Mouse (Mus musculus): ENCODE results near the gene Aggf1. TPM values are rescaled to one million over a fixed set of nuclear protein-coding genes. Genes with fewer than 3 reads are reported as not detected.
A peak's percentile ranks its signal among the peaks of the same experiment; 100 is the strongest.

The Aggf1 gene
- total RNA-seq, 2 experiments from 2014 or later = 19.2 to 21.4 TPM

DNA sequence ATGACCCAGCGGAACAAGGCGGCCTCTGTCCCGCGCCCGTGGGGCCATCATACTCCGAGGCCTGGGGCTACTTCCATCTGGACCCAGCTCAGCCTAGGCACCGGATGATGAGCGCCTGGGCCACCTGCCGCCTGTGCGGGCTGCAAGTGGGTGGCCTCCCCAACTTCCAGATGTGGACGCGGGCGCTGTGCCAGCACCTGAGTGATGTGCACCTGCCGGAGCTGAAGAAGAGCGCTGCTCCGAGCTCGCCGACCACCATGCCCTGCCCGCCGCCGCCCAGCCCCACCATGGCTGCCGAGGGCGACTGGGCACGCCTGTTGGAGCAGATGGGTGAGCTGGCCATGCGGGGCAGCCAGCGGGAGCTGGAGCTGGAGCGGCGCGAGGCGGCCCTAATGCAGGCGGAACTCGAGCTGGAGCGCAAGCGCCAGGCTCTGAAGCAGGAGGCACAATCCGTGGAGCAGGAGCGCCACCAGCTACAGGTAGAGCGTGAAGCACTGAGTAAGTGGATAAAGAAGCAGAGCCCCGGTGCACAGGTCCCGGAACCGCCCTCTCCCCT, 39.0 kb downstream of the Aggf1 start:
- DNase-seq (ENCODE audit: low spot score) = no peak
- intact Hi-C loops (cut with DNase I) = no loop called here

DNA sequence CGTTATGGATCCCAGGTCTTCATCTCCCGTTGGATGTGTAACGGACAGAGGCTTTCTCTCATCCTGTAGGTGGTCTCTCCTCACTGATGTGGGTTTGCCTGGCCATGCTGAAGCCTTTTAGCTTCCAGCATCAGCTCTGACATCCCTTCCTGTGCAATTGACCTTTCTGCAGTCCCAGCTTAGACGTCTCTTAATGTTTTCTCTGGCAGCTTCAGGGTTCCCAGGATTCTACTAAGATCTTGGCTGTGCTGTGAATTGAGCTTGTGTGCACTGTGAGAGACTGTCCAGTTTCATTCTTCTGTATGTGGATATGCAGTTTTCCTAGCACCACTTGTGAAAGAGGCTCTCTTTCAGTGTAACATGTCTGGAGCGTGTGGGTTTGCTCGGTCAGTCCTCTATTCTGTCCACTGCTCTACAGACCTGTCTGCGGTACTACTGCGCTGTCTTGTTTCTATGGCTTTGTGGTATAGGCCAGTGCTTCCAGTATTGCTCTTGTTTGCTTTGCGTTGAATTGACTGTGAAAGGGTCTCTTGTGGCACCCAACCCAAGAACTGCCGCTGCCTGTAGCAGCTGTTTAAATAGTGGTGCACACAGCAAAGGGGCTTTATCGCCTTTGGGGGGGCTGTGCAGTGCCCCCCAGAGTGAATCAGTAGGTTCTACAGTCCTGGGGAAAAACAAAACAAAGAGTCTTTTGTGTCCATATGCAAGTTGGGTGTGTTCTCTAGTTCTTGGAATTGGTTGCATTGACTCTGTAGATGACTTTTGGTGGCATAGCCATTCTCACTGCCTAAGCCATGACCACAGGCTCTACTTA, 42.9 kb downstream of the Aggf1 start:
- no peak for DNase-seq (ENCODE audit: low spot score)
- intact Hi-C loops (cut with DNase I) = no loop called here

DNA sequence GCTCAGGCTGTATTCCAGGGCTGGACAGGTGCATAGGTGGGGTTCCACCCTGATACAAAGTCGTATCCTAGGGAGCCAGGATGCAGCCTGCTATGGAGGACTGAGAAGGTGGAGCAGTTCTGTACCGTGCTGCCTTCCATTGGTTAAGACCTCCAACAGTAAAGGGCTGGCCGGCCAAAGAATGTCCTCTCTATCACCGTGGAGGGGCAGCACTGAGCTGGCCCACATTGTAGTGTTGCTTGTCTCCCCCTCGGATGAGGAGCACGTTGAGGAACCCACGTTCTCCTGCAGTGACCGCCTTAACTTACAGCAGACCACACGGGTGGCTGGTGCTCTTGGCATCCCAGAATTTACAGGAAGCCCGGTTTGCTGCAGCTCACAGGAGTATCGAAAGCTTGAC, 44.6 kb downstream of the Aggf1 start:
- intact Hi-C loops (cut with DNase I) = no loop called here
- no peak for DNase-seq (ENCODE audit: low spot score)

DNA sequence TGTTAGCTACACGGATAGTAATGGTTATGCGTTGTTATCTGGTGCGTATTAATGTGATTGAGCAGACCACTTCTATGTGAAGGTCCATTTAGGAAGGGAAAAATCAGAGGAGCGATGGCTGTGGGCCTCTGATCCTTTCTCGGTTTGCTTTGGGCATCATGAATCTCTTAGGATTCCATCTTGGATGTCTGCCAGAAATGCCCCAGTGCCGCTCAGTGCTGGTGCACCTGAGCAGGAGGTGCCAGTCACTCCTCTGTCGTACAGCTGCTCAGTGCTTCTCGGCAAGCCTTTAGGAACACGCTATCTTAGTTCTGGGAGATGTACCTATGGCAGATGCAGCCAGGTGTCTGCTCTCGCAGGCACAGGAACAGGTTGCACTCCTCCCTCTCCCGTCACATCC, 46.4 kb downstream of the Aggf1 start:
- intact Hi-C loops (cut with DNase I) = no loop called here
- DNase-seq (ENCODE audit: low spot score) = no peak

DNA sequence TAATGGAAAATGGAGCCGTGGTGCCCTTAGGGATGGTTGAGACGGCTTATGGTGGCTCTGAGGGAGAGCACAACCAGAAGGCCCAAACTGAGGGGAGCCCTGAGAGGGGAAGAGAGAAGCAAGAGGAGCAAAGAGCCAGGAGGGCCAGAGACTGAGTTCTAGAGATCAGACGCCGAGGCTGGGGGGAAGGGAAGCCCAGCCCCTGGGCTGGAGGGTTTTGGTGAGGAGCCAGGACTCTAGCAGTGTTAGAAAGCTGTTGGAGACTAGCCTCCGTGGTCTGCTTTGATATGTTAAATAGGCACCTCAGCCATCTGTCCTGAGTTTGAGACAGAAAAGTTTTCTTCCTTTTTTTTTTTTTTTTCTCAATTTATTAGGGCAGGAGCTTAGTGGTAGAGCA, 47.8 kb downstream of the Aggf1 start:
- intact Hi-C loops (cut with DNase I) = no loop called here
- DNase-seq (ENCODE audit: low spot score) = no peak

DNA sequence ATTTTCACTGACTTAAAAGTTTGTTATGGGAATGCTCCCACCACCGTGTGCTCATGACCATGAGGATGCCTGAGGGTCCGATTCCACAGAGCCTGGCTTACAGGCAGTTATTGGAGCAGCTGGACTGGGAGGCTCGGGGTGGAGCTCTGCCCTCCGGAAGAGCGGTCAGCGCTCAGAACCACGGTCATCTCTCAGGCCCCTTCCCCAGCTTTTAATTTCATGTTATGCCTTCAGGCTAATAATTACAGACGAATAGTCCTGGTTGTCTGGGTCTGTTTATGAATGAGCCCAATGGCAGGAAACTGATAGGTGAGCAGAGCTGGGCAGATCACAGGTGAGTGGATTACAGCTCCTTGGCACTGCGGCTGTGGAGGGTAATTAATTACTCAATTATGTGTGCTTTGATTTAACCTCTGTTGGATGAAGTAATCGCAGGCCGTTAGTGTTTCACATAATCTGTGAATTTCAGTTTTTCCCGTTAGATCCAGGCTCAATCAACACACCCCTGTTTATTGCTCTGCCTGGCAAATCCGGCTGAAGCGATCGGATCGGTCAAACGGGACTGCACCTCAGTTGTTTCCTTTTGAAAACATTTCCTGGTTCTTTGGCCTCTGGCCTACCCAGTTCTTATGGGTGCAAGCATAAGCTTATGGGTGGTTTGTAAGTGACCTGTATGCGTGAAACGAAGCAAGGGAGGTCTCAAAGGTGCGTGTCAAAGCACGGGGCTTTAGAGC, 48.4 kb downstream of the Aggf1 start:
- no peak for DNase-seq (ENCODE audit: low spot score)
- intact Hi-C loops (cut with DNase I) = no loop called here

DNA sequence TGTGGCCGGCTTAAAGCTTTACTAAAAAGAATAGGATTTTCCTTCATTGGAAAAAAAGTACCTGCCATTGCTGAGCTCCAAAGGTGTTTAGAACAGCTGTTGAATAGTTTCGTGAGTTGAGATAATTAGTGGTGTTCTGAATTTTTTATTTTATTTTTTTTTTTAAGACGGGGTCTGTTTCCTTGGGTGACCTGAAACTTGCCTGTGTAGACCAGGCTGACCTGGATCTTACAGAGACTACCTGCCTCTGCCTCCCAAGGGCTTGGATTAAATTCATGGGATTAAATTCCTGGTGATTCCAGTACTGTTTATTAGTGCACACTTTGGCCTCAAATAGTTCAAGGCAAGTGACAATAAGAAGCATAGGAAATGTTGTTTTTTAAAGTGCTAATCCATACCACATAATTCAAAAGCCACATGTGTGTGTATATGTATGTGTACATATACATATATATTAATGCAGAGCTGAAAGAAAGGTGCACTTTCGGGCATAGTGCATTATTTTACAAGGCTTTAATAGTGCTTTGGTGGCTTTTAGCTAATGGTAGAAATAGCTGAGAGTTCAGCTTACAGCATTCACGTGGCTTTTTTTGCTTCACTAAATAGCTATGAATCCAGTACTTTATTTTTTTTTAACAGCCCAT, 49.1 kb downstream of the Aggf1 start:
- intact Hi-C loops (cut with DNase I) = loop anchor here (2.0 kb wide), 1 partner anchor 49 kb away; the partner anchor contains the start of gene Aggf1
- DNase-seq (ENCODE audit: low spot score) = no peak

DNA sequence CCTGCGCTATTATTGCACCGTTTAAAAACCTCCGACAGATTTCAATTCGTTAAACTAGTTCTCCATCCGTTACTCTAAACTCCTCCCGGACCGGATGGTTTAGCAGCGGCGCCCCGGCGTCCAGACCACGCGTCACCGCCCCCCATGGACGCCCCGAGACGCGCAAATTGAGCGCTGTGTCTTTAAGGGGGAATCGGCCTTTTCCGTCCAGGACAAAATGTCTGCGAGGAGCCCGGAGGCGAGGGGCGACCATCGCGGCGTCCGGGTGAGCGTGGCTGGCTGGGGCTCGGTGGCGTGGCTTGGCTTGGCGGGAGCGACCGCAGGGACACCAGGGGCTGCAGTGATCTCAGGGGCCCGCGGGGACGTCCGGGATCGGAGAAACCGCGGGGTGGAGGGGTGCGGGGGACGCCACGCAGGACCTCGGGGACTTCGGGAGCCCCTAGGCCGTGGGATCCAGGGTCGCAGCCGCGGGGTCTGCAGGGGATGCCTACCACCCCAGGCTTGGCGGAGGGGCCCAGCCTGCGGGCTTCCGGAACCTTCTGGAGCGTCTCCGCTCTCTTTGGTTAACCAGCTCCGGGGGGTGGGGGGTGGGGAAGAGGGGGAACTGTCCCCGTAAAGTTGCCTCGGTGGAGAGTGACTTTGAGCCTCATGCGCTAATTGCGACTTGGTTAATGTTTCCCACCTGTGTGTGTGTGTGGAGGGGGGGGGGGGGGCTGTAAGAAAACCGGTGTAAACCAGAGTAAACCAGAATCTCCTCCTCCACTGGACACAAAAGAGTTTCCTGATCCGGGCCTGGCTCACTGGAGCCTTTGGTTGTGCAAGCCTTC, 49.9 kb downstream of the Aggf1 start:
- DNase-seq (ENCODE audit: low spot score) = peak; percentile 52
- intact Hi-C loops (cut with DNase I) = loop anchor here (2.0 kb wide), 1 partner anchor 50 kb away; the partner anchor contains the start of gene Aggf1

DNA sequence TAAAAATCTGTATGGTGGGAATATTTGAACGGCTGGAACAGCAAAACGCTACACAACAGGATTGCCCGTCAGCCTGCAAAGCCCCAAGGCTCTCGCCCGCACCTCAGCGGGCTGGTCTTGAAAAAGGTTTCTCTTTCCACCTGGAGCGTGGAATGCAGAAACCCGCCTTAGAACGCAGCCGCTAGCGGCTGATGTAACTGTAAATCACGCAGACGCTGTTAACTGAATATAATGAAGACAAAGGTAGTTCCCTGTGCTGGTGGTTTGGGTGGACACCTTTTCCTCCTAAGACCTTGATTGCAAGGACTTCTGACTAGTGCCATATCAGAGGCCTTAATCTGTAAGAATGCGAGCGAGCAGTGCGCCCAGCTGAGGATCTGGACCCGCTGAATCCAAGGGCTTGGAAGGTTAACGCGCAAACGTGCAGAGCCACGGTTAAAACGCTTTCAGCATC, 50.5 kb downstream of the Aggf1 start:
- intact Hi-C loops (cut with DNase I) = loop anchor here (2.0 kb wide), 1 partner anchor 50 kb away; the partner anchor contains the start of gene Aggf1
- DNase-seq (ENCODE audit: low spot score) = no peak

DNA sequence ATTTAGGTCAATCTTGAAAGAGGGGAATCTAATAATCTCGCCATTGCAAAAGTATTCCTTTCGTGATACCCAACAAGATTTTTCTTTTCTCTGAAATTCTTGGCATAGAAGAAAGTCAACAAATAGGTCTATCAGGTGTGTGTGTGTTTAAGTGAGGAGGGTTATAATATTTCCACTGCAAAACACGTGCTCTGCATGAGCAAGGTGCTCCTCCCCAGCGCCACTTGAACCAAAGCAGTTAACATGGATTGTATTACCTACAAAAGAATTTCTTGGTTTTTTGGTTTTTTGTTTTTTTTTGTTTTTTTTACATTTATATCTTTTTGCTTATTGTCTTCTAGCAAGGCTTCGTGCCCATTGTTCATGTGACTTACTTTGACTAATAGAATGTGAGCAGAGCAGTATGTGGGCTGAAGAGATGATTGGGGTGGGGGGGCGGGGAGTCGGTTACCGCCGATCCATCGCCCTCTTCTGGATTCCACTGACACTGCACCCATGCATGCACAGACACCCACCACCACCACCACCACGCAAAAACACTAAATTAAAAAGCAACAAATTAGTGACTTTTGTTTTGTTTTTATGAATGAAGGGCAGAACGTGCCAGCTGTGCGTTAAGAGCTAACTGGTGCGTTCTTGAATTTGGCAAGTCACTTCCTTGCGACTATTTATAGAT, 51.1 kb downstream of the Aggf1 start:
- intact Hi-C loops (cut with DNase I) = loop anchor here (2.0 kb wide), 1 partner anchor 51 kb away; the partner anchor contains the start of gene Aggf1

DNA sequence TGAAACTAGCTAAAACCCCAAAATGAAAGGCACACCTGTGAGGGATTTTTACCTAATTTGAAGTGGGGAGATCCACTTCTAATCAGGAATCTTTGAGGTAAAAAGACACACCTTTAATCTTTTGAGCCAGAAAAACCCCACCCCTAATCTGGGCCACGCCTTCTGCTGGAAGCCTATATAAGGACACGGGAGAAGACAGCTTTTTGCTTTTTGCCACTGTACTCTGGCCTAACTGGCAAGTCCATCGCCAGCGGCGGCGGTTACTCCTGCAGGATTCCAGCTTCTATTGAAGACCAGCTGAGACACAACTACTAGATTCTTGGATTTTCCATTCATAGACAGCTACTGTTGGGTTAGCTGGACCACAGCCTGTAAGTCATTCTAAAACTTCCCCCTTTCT, 51.8 kb downstream of the Aggf1 start, which contains the start of gene Zbed3:
Gene Zbed3, plus strand, starts transcription at position 213 of the 400 bp plus-strand sequence.
- intact Hi-C loops (cut with DNase I) = no loop called here
- DNase-seq (ENCODE audit: low spot score) = no peak

More for the DNA sequence above, 51.1 kb downstream of the Aggf1 start:
- DNase-seq (ENCODE audit: low spot score) = no peak

DNA sequence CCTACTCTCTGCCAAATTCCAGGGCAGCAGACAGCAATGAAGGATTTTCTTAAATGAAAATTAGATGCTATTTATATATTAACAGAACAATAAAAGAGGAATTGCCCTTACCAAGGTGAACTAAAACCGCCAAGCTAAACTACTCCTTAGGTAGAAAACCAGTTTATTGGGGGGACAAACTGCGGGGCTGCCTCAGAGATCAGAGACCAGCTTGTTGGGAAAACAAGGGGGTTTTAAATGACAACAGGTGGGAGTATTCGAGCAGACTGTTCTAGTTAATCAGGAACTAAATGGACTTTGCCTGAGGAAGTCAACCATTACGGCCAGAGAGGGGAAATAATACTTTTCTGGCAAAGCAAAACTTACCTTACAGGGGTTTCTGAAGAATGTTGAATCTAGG, 54.7 kb downstream of the Aggf1 start:
- intact Hi-C loops (cut with DNase I) = no loop called here

DNA sequence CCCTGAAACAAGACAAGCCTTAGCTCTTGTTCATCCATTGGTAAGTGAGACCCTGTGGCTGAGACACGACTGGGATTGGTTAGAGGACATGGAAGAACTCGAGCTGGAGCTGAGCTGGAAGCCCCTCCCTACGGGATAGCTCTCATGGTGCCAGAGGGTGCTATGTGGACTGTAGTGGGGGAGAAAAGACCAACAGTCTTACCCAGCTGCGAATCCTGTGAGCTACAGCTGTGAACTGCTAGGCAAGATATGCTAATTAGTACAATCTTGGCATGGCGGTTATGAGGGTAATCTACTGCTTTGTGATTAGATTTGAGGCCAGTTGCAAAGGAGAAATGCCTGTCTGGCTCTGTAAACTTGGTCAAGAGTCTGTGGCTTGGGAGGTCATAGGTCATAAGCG, 56.0 kb downstream of the Aggf1 start:
- DNase-seq (ENCODE audit: low spot score) = no peak
- intact Hi-C loops (cut with DNase I) = no loop called here

More for the DNA sequence above, 54.7 kb downstream of the Aggf1 start:
- DNase-seq (ENCODE audit: low spot score) = no peak

DNA sequence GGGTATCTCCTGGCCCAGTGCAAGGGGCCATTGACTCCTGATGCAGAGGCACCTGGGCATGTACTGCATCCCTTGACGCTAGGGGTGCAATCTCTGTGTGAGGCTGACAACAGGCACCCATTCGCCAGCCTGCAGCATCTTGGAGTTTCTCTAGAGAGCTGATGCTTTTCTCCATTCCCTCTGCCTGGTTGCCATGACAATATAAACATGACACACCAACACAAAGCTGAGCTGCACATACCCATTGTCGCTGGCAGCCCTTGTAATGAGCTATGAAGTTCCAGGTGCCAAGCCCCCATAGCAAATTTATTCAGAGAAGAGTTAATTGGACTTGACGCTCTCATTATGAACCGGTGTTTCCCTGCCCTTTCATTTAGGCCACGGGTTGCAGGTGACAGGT, 63.1 kb downstream of the Aggf1 start:
- no peak for DNase-seq (ENCODE audit: low spot score)
- intact Hi-C loops (cut with DNase I) = no loop called here

DNA sequence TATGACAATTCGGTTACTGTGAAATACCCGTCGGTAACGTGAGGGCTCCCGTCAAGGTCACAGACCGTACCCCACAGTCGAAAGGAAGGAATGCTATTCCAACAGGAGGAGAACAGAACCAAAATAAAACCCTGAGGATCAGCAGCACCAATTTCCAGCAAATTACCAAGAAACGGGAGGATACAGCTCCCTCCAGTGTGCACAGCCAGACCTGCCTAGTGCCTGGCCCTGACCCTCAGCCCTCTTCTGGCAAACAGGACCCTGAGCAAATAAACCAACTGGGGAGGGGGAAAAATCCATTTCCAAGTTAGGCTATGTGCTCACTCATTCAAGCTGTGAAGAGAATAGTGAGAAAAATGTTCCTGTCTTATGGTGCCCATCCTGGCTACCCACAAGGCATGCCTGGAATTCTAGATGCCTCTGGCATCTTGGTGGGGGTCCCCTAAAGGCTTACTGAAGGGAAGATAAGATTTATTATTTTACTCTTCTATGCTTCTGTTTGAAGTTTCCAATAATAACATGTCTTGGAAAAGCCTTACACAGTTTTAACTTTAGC, 68.0 kb downstream of the Aggf1 start:
- intact Hi-C loops (cut with DNase I) = no loop called here
- DNase-seq (ENCODE audit: low spot score) = no peak

DNA sequence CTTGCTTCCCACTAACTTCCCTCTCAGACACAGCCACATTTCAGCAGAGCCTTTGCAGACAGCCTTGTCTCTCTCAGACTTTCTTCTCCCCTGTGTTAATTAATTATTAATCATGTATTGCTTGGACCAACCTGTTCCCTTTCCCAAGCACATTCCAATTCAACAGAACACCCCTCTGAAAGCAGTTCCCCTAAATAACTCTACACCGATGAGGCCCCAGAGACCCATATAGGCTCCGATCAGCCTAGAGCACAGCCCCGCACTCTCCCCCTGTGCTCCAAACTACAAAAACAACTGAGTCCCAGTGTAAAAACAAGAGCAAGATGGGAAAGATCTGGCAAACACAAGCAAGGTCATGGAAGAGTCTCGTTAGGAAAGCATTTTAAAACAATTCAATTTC, 68.6 kb downstream of the Aggf1 start:
- intact Hi-C loops (cut with DNase I) = no loop called here
- DNase-seq (ENCODE audit: low spot score) = no peak
